Mouse (Mus musculus) olfactory bulb, adult 2 months (tissue): ENCODE results near the gene Nasp. TPM values are rescaled to one million over a fixed set of nuclear protein-coding genes. Genes with fewer than 3 reads are reported as not detected.
"Not testable (repeated sequence)": the region's sequence is repeated elsewhere in the genome, so short reads cannot be mapped to it uniquely, and the experiment has no call there.

Experiments used
- H3K27ac ChIP-seq: fragments of 200-500 bp; 2 replicates; pipeline ENCODE4 v1.5.1; 2012; ENCODE audit warnings: low read depth, low read length; ENCODE audit not compliant: insufficient read depth
- H3K4me1 ChIP-seq: fragments of 200-500 bp; 2 replicates; pipeline ENCODE4 v1.6.1; 2012; ENCODE audit warnings: low read length; ENCODE audit not compliant: control insufficient read depth, insufficient read depth
- H3K4me3 ChIP-seq: fragments of 200-500 bp; 2 replicates; pipeline ENCODE4 v1.5.1; 2012; ENCODE audit warnings: mild to moderate bottlenecking, low read depth, low read length, moderate library complexity; ENCODE audit not compliant: insufficient read depth
- CTCF ChIP-seq: fragments of 200-500 bp; IDR thresholded peaks from 2 replicates; pipeline ENCODE4 v1.5.1; 2012; ENCODE audit warnings: low read depth, mild to moderate bottlenecking, low read length, moderate library complexity; ENCODE audit not compliant: insufficient read depth
- POLR2A ChIP-seq: fragments of 200-500 bp; IDR thresholded peaks from 2 replicates; pipeline ENCODE4 v1.6.1; 2012; ENCODE audit warnings: mild to moderate bottlenecking, low read depth, low read length, moderate library complexity; ENCODE audit not compliant: insufficient read depth
- WGBS: fragments of 180-500 bp; shearing (Covaris S2); methylation state at CpG from one replicate; pipeline ENCODE4 v1.1.7; 2018; 5-methylcytosine and 5-hydroxymethylcytosine counted together
- polyA plus RNA-seq: library from polyadenylated mRNA; stranded (reverse); fragments of >200 nt; gene quantifications from 2 replicates; pipeline ENCODE4 v1.2.4, GENCODE M21; 2012; ENCODE audit warnings: low replicate concordance; ENCODE audit not compliant: missing spikeins, insufficient read depth, insufficient read length

Nasp gene
- polyA plus RNA-seq, result not detected in 2 replicates

DNA sequence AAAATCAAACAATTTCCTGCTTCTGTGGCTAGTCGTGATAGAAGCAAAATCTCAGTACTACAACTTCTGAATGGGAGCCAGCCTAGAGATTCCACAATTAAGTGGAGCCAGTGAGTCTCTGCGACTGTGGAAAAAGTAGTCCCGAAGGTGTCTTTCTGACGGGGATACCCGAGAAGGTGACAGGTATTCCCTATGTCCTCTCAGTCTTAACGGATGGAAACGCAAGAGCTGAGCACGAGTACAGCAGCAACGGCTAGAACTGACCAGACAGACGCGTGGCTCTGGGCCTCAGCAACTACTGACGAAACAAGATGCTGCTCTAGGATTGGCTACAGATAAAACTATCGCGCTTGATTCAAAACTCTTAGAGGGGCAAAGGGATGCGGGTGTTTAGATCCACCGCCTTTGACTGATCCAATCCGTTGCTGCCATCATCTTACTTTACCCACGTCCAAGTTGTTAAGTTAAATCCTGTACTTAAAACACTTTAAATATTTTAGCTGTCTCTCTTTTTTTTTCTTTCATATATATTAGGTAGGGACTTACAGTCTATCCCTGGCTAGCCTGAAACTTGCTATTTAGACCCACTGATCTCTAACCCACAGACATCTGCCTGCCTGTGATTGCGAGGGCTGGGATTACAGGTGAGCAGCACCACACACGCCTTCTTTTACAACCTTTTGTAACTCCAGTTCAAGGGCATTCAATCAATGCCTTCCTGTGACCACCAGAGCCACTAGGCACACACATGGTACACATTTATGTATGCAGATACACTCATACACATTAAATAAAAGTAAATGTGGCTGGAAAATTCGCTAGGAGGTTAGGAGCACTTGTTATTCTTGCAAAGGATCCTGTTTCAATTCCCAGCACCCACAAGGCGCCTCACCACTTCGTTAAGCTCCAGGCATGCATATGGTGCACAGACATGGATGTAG lies at the start of gene Nasp:
Gene Nasp, minus strand, starts transcription at position 220 of the 941 bp plus-strand sequence.
- Histone ChIP-seq H3K4me3 (peak within 1 kb of the TSS; percentile 85), H3K4me1 (no peaks in the 10 kb centered on the region), H3K27ac (peak within 1 kb of the TSS; percentile 56)
- WGBS, result 8% methylated on average over 23 of the region's 23 CpGs
- TF ChIP-seq POLR2A (no peak), CTCF (no peak)

DNA sequence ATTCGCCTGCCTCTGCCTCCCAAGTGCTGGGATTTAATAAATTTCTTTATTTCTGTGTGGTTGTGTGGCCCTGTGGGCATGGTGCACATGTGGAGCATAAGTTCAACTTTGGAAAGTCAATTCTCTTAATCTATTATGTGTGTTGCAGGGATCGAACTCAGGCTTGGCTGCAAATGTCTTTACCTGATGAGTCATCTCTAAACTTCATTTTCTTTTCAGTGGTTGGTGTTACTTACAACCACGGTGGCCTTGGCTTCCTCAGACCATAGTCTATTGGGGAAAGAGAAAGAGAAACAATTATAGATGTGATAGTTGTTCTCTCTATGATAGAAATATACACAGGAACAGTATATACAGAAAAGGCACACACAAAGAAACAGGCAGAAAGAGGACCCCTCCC lies 48.3 kb upstream of the Nasp start:
- no peak for TF ChIP-seq POLR2A
- TF ChIP-seq CTCF, result no peak
- H3K4me3 ChIP-seq, result no peak overlapping the region
- WGBS, result 88% methylated on average over 3 of the region's 3 CpGs
- no peaks in the 10 kb centered on the region for H3K4me1 ChIP-seq
- H3K27ac ChIP-seq, result no peak overlapping the region

DNA sequence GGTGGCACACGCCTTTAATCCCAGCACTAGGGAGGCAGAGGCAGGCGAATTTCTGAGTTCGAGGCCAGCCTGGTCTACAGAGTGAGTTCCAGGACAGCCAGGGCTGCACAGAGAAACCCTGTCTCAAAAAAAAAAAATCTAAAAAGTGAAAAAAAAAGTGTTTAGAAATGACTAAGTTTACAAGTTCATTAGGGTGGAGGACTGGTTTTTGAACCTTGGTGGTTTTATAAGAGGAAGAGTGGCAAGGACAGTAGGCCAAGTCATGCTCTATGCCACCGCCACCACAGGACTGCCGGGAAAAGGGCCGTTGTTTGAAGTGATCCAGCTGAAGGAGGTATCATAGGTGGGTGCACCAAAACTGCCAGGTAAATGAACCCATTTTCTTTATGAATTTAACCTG lies 47.0 kb upstream of the Nasp start:
- WGBS, result 94% methylated on average over 6 of the region's 6 CpGs
- H3K27ac ChIP-seq, H3K4me3 ChIP-seq, H3K4me1 ChIP-seq: not testable (repeated sequence)

DNA sequence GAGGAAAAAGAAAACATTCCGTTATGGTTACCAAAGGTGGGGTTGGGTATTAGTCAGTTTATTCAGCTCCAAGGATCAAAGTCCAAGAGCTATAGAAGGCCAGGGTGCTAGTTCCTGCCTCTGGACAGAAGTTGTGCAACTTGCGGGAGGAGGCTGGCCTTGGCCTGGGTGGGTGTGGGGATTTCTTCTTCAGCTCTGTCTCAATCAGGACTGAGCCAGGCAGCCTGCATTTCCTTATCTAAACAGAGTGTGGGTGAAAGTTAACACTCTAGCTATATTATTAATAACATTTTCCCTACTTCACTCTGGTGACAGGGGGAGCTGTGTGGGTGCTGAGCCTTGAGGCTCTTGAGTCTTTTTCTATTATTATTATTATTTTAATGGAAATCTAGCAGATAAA lies 45.0 kb upstream of the Nasp start:
- WGBS, result 77% methylated on average over 2 of the region's 2 CpGs
- no peaks in the 10 kb centered on the region for H3K4me1 ChIP-seq
- TF ChIP-seq CTCF (no peak), POLR2A (no peak)
- H3K27ac ChIP-seq, result no peak overlapping the region
- H3K4me3 ChIP-seq, result no peak overlapping the region

DNA sequence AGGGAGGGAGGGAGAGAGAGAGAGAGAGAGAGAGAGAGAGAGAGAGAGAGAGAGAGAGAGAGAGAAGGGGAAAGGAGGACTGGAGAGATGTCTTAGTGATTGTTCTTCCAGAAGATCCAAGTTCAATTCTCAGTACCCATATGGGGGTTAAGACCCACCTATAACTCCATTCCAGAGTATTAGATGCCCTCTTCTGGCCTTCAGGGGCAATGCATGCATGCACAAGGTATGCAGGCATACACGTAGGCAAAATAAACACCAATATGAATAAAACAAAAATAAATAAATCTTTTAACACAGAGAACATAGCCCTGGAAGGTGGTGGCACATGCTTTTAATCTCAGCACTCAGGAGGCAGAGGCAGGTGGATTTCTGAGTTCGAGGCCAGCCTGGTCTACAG lies 41.5 kb upstream of the Nasp start:
- Histone ChIP-seq H3K4me1 (no peaks in the 10 kb centered on the region), H3K4me3 (no peak overlapping the region), H3K27ac (no peak overlapping the region)
- TF ChIP-seq POLR2A, result no peak
- TF ChIP-seq CTCF, result no peak
- WGBS, result 71% methylated on average over 2 of the region's 2 CpGs

DNA sequence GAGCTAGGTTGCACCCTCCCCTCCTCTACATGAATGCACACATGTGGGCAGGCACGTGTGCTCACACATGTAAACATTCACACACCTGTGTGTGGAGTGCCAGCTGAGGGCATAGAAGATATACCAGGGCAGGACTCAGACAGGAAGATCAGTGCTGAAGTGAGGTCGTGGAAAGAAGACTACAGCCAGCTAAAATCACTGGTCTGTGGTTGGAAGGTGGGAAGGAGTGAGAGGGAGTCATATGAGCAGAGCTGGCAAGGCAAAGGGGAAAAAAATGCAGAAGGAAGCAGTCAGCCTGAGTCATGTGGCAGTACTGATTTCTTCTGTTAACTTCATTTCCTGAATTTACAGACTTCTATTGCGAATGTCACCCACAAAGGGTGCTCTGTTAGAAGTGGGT lies 40.4 kb upstream of the Nasp start:
- 52% methylated on average over 3 of the region's 3 CpGs for WGBS
- TF ChIP-seq POLR2A (no peak), CTCF (no peak)
- Histone ChIP-seq H3K4me1 (no peaks in the 10 kb centered on the region), H3K4me3 (no peak overlapping the region), H3K27ac (no peak overlapping the region)

DNA sequence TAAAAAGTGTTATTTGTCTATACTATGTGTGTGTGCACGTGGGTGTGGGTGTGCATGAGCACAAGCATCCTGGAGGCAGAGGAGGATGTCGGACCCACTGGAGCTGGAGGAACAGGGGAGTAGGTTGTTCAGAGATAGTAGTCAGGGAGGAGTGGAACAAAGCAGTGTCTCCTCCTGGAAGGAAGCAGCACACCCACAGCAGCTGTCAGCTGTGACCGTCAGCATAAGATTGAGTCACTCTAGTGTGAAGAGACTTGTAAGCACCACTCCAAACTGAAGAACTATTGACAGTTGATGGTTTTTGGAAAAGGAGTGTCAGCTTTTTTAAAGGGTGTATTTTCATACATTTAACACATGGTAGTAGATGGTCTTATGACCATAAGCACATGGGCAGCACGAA lies 38.9 kb upstream of the Nasp start:
- Histone ChIP-seq H3K4me1 (no peaks in the 10 kb centered on the region), H3K27ac (no peak overlapping the region), H3K4me3 (no peak overlapping the region)
- TF ChIP-seq POLR2A (no peak), CTCF (no peak)
- WGBS, result 67% methylated on average over 4 of the region's 4 CpGs

DNA sequence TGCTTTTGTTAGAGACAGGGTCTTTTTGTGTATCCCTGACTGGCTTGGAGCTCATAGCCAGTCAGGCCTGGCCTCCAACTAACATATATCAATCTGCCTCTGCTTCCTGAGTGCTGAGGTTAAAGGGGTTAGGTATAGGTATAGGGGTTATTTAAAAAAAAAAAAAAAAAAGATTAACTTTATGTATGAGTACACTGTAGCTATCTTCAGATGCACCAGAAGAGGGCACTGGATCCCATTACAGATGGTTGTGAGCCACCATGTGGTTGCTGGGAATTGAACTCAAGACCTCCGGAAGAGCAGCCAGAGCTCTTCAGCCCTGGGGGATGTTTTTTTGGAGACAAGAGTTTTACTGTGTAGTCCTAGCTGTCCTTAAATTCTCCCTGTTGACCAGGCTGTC lies 34.3 kb upstream of the Nasp start:
- 90% methylated on average over 1 of the region's 1 CpGs for WGBS

DNA sequence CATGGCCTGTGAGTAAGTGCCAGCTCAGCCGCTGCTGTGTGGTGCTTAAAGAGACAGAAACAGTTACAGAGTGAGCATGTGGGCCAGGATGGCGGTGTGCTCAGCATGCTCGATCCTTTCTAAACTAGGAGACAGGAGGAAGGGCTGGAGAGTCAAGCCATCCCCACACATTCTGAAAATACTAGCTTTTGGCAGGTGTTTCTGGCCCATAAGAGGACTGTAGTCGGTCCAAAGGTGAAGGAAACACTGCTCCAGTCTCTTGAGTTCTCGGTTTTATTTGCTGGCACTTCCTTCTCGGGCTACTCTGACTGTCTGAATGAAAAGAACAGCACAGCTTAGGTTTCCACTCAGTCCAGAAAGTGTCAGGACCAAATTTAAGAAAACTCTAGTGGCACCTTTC lies 33.1 kb upstream of the Nasp start:
- TF ChIP-seq POLR2A (no peak), CTCF (no peak)
- H3K4me1 ChIP-seq, result no peaks in the 10 kb centered on the region
- no peak overlapping the region for H3K4me3 ChIP-seq
- H3K27ac ChIP-seq, result no peak overlapping the region
- WGBS, result 67% methylated on average over 6 of the region's 6 CpGs

More for the DNA sequence above, 34.3 kb upstream of the Nasp start:
- no peak overlapping the region for H3K27ac ChIP-seq
- H3K4me3 ChIP-seq, result no peak overlapping the region
- no peak for TF ChIP-seq CTCF
- no peak for TF ChIP-seq POLR2A
- H3K4me1 ChIP-seq, result no peaks in the 10 kb centered on the region

DNA sequence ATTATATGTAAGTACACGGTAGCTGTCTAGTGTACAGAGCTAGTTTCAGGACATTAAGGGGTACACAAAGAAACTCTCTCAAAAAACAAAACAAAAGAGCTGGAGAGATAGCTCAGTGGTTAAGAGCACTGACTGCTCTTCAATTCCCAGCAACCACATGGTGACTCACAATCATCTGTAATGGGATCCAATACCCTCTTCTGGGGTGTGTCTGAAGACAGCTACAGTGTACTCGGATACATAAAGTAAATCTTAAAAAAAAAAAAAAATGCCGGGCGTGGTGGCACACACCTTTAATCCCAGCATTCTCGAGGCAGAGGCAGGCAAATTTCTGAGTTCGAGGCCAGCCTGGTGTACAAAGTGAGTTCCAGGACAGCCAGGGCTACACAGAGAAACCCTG lies 32.2 kb upstream of the Nasp start:
- H3K4me3 ChIP-seq, H3K27ac ChIP-seq, H3K4me1 ChIP-seq: not testable (repeated sequence)
- 78% methylated on average over 6 of the region's 6 CpGs for WGBS
